Mouse (Mus musculus): ENCODE measurements around the gene Rrp36.

The Rrp36 gene

GRCm38 (mm10) chr17:46673850-46674529 is at the start of gene Rrp36:
Gene Rrp36 (minus strand): TSS chr17:46674352.
- DNase-seq (ENCODE audit: low read depth, low spot score), result peak; percentile 69

GRCm38 (mm10) chr17:46721077-46721476 is 46.9 kb upstream of the Rrp36 start:
- no peak for DNase-seq (ENCODE audit: low read depth, low spot score)

GRCm38 (mm10) chr17:46714756-46715481 is 40.8 kb upstream of the Rrp36 start:
- no peak for DNase-seq (ENCODE audit: low read depth, low spot score)

- no peak for DNase-seq (ENCODE audit: low read depth, low spot score)
These were observed 39.7 kb upstream of the Rrp36 start for GRCm38 (mm10) chr17:46713849-46714248.

- DNase-seq (ENCODE audit: low read depth, low spot score), result no peak
These were observed 38.3 kb upstream of the Rrp36 start for GRCm38 (mm10) chr17:46712442-46712841.

GRCm38 (mm10) chr17:46711612-46712271 is 37.6 kb upstream of the Rrp36 start:
- no peak for DNase-seq (ENCODE audit: low read depth, low spot score)

GRCm38 (mm10) chr17:46710959-46711597 is 36.9 kb upstream of the Rrp36 start, which contains the start of gene Pex6:
Gene Pex6 (plus strand): TSS chr17:46711463.
- DNase-seq (ENCODE audit: low read depth, low spot score), result peak; percentile 81

- no peak for DNase-seq (ENCODE audit: low read depth, low spot score)
These were observed 32.4 kb upstream of the Rrp36 start for GRCm38 (mm10) chr17:46706375-46707089.

DNA sequence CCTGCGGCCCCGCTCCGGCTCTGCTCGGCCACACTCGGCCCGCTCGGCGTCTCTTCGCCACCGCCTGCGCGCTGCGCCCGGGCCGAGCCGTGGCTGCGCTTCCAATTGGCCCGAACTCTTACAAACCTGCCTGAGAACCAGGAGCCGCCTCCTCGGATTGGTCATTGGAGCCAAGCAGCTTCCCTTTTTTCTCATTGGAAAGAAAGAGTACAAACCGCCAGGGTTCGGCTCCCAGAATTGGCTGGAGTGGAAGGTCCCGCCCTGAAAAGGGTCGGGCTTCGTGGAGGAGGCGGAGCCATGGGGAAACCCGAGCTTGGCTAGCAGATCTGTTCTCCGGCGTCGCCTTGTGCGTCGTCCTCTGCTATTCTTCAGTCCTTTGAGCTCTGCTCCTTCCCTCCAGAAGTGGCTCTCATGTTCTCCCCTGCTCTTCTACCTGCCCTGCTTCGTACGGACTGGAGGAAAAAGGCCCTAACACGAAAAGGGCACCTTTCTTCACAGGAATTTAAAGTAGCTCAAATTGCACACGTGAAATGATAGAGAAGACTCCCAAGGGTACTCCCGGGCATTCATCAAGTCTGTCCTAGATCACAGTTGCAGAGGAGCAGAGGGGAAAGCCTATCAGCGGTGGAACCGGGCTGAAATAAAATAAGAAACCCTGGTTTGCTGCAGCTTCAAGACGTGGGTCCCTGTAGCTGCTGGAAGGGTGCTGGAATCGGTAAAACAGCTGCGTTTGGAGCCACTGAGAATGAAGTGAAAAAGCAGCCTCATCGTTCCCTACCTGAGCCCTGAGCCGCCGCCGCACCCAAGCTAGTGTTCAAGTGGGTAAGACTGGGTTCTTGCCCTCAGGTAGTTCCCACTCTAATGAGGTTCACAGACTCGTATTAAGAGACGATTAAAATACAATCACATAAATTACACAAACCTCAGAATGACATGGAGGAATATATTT is 31.0 kb upstream of the Rrp36 start, which contains the start of gene Ppp2r5d:
TSS of gene Ppp2r5d (minus strand) at position 225 of the 949 bp plus-strand sequence.
- DNase-seq (ENCODE audit: low read depth, low spot score), result peak; percentile 90

GRCm38 (mm10) chr17:46703971-46704886 is 30.1 kb upstream of the Rrp36 start:
- no peak for DNase-seq (ENCODE audit: low read depth, low spot score)

- no peak for DNase-seq (ENCODE audit: low read depth, low spot score)
These were observed 28.4 kb upstream of the Rrp36 start for GRCm38 (mm10) chr17:46702506-46702905.

GRCm38 (mm10) chr17:46702100-46702499 is 27.9 kb upstream of the Rrp36 start:
- DNase-seq (ENCODE audit: low read depth, low spot score), result no peak

DNA sequence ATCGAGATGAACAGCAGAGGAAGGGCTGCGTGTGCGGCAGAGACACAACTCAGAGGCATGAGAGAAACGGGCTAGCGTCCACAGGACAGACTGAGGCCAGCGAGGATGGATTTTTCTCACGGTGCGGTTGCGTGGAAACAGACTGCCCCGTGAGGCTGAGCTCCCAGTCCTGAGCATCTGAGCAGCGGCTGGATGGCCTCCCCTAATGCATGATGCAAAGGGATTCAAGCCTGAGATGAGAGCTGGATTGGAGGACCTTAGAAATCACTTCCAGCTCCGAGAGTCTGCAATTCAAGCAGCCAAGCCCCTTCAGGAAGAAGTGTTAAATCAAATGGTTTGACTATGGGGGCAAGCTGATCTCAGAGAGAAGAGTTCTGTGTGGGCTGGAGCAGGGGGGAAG is 27.3 kb upstream of the Rrp36 start:
- no peak for DNase-seq (ENCODE audit: low read depth, low spot score)

GRCm38 (mm10) chr17:46699912-46700311 is 25.8 kb upstream of the Rrp36 start:
- DNase-seq (ENCODE audit: low read depth, low spot score), result no peak

GRCm38 (mm10) chr17:46699245-46699644 is 25.1 kb upstream of the Rrp36 start:
- DNase-seq (ENCODE audit: low read depth, low spot score), result no peak

DNA sequence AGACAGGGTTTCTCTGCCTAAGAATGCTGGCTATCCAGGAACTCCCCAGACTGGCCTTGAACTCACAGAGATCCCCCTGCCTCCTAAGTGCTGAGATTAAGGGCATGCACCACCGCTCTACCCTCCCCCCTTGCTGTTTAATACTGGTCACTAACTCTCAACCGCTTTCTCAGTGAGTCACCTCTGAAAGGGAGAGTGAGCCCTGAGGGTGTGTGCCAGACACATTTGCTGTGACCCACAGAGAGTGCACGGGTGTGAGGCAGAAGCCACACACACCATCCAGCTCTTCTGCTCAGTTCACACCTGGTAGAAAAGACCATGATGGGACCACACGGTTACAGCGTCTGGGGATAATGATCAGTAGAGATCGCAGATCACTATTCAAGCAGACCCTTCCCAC is 24.4 kb upstream of the Rrp36 start:
- DNase-seq (ENCODE audit: low read depth, low spot score), result no peak

DNA sequence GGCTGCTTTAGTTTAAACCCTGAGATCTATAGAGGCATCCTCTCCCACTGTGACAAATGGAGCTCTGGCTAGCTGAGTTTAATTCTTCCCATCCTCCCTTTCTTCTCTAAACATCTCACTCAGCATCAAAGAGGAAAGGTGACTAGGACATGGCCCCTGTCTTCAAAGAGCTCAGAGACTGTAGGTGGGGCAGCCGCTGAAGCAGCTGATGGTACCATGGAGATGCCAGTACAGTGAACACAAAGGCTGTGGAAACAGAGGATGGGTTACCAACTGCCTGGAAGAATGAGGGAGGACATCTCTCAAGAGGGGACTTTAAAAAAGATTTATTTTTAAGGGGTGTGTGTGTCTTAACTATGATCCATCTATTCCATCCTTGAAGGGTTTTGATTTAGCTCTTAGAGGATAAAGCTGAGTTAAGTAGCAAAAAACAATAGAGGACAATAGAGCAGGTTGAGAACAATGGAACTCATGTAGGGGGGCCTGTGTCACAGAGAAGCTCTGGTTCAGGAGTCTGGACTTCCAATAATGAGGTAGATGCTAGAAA is 20.4 kb upstream of the Rrp36 start:
- no peak for DNase-seq (ENCODE audit: low read depth, low spot score)

- no peak for DNase-seq (ENCODE audit: low read depth, low spot score)
These were observed 17.2 kb upstream of the Rrp36 start for GRCm38 (mm10) chr17:46691390-46691789.

GRCm38 (mm10) chr17:46690665-46691064 is 16.5 kb upstream of the Rrp36 start:
- no peak for DNase-seq (ENCODE audit: low read depth, low spot score)

Measured in retina, adult 2 months (tissue).